Mouse (Mus musculus) NIH3T3 (cell line): ENCODE data around the gene Ndufa11.

Experiments
- DNase-seq: peaks from one replicate; pipeline ENCODE4 v3.0.0-alpha.2; 2012; ENCODE audit warnings: low read depth

Gene Ndufa11

GRCm38 (mm10) chr17:56715914-56716654 lies 1.5 kb upstream of the Ndufa11 start:
- DNase-seq: no peak

DNA sequence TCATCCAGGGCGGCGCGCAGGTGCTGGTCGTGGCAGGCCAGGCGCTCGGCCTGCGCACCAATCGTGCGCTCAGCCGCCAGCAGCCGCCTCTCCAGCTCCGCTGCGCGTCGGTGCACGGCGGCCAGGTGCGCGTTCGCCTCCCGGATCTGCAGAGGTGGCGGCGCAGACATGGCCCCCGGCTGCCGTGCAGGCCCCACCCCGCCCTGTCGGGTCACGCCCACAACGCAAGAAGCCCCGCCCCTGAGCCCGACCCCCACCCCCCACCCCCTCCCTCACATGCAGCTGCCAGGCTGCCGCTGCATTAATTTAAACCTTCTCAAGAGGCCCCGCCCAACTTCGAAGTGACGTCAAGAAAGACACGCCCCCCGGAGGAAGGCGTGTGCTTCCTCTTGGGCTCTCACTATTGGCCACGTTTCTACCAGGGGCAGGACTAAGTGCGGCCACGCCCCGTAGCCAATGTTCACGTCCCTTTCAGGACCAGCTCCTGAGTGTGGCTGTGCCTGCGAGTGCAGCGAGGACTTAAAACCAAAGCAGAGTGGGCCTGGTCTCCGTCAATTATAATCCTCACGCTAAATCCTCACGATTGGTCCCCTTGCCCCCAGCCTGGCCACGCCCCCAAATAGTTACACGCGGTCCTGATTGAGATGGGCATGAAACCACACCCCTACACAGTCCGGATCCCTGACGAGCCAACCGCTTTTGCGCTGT lies 758 bp upstream of the Ndufa11 start:
- DNase-seq: peak; percentile 100

GRCm38 (mm10) chr17:56722441-56722840 lies 4.9 kb downstream of the Ndufa11 start:
- DNase-seq: no peak

DNA sequence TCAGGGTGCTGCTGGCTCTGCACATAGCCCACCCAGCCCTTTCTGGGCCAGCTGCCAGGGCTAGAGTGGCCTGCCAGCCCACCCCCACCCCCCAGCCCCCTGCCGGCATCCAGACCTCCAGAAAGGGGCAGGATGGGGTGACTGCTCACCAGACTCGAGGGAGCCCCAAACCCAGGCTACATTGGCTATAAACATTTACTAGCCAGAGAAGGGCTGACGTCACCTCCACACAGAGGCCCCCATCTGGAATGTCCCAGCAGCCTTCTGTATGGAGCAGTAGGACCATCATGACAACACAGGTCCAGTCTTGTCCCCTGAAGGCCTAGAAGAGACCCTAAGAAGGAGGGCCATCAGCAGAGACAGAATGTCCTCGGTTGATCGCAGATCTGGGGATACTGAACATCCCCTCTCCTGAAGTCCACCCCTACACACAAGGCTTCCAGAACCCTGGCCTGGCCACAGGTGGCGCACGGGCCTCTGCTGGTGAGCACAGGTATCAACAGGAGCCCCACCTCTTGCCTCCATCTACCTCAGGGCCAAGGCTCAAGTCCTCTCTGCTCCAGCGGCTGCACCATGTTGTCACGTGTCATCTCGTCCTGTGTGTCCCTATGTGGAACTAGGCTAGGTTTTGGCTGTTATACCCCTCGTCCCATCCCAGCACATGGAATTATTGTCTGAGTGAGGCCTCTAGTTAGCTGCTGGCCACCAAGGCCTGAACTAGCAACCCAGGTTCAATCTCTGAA lies 6.0 kb downstream of the Ndufa11 start:
- no peak for DNase-seq

GRCm38 (mm10) chr17:56727029-56727649 lies 9.6 kb downstream of the Ndufa11 start:
- DNase-seq: no peak

- no peak for DNase-seq
Measured at GRCm38 (mm10) chr17:56727659-56728058, 10.1 kb downstream of the Ndufa11 start.

DNA sequence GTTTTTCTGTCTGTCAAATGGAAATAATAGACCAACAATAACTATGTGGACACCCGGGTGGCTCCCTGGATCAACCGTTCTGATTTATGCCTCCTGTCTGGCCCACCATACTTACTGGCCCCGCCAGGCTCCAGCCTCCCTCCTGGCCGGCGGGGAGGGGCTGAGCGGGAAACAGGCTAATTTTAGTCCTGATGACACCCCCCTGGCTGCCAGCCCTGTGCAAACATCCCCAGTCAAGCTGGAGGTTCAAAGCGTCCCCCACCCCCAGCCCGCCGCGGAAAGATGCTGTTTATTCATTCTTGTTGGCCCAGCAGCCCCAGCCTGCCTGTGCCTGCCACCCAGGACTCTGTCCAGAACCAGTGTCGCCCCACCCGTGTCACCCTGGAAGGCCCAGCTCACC lies 10.6 kb downstream of the Ndufa11 start:
- peak; percentile 60 for DNase-seq

DNA sequence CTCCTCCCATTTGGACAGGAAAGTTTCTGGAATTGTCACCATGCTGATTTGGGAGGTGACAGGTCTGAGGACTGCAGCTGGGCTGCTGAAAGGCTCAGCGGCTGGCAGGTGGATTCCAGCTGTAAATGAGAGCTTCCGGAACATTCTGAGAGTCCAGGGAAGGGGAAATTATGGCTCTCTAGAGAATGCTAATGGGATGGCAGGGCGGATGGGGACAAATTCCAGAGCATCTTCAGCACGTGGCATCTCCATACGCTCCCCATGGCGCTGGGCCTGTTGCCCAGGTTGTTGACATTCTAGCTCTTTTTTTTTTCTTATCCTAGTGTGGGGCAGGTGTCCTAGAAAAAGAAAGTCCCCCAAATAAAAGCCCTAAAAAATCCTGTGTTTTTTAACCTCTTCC lies 11.6 kb downstream of the Ndufa11 start:
- DNase-seq: no peak

DNA sequence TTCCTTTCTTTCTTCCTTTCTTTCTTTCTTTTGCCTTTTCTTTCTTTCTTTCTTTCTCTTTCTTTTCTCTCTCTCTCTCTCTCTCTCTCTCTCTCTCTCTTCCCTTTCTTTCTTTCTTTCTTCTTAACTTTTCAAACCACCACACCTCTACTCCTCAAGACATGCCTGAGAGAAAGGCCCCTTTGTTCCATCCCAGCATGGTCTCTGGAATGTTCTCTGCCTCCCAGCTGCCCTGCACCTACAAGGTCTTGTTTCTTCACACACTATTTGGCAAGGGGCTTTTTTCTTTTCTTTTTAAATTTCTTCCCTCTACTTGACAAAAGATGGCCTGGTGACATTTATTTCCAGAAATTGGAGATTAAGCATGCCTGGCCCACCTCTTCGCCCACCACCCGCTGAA lies 12.1 kb downstream of the Ndufa11 start:
- no peak for DNase-seq

- DNase-seq: peak; percentile 34
Measured at GRCm38 (mm10) chr17:56736534-56736933, 19.0 kb downstream of the Ndufa11 start.

DNA sequence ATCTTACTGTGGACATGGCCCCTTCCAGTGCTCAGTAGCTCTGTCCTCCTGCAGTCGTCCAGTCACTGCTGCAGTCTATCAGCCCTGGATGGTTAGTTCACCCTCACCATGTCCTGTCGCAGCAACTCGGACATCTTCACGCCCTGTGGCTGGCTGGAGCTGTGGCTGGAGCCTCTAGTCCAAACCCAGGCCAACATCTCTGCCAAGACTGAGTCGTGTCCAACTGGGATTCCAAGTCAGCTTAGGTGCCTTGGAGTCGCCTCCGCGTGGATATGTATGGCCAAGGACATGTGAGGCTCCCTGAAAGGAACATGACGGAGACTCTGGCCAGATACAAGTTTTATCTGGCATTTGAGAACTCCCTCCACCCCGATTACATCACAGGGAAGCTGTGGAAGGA lies 20.7 kb downstream of the Ndufa11 start:
- DNase-seq: no peak

DNA sequence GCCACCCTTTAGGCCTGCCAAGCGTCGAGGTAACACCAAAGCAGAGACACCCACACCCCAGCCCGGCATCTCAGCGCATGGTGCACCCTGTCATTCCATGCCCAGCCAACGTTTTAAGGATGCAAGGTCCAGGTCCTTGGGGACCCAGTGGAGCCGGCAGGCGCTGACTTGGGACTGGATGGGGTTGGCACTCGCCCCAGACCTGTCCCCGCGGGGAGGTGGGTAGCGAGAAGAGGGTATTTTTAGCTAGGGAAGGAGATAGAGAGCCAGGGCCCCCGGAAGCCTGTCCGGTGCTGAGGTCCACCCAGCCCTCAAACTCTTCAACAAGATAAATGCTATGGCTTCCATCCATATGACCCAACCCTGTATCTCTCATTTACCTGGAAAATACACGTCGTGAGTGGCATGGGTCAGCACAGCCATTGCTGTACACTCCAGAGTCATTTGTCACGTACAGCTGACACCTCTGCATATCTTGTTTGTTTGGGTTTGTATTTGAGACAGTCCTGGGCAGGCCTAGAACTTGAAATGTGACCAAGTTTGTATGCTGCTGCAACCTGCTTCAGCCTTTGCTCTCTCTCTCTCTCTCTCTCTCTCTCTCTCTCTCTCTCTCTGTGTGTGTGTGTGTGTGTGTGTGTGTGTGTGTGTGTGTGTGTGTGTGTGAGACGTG lies 22.7 kb downstream of the Ndufa11 start:
- DNase-seq: no peak

DNA sequence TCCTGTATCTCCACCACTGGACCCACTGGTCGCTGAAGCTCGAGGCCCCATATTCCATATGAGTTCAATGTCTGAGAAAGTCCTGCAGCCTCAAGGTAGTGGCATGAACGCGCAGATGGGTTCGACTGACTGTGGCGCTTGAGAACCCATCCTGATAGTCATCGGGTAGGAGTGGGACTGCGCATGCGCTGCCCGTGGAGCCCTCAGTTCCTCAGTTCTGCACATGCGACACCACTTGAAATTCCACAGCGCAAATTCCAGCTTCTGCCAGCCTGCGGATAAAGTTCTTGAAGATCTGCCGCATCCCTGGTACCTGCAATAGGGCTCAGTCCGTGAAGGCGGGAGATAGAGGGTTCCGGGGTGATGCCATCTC lies 23.2 kb downstream of the Ndufa11 start:
- no peak for DNase-seq

DNA sequence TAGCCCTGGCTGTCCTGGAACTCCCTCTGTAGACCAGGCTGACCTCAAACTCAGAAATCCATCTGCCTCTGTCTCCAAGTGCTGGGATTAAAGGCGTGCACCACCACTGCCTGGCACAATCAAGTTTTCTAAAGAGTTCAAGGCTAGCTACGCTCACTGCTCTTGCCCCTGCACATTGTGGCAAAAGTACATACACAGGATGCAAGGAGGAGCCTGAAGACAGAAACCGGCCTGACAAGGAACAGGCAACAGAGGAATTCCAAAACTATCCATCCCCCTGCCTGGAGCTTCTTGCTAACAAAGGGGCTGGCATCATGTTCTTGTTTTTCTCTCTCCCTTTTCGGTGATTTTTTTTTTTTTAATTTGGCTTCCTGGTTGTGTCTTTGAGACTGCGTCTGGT lies 26.6 kb downstream of the Ndufa11 start:
- no peak for DNase-seq

GRCm38 (mm10) chr17:56751404-56752072 lies 34.0 kb downstream of the Ndufa11 start:
- DNase-seq: no peak

- no peak for DNase-seq
Measured at GRCm38 (mm10) chr17:56753452-56753851, 35.9 kb downstream of the Ndufa11 start.

GRCm38 (mm10) chr17:56754271-56755185 lies 37.0 kb downstream of the Ndufa11 start:
- no peak for DNase-seq

DNA sequence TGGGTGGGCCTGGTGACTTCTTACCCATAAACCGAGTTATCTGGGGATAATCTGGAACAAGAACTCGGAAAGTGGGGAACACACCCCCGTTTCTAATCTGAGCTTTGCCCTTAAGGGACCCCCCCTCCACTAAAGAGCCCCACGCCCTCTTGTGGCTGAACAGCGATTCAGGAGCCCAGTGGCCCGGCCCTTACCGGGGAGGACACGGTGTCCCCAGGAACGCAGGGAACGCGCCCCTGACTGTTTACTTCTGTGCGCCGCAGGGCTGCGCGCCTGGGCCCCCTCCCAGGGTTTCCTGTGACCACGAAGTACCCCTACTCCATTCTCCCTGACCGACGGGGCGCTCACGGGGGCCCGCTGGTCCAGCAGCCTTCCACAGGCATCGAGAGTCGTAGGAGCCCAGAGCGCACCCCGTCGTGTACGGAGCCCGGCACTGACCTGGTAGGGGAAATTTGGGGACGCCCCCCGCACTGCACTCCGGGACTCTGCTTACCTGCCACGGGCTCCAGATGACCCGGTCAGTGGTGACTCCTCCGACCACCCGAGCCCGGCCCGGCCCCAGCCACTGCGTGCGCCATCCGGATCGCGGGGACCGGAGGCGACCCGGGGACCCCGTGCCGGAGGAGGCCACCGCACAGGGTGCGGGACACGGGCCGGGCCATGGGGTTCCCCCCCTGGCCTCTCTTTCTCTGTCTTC lies 39.3 kb downstream of the Ndufa11 start:
- DNase-seq: no peak

GRCm38 (mm10) chr17:56757416-56758123 lies 40.0 kb downstream of the Ndufa11 start, which contains the start of gene Nrtn:
TSS of gene Nrtn (minus strand) at chr17:56757530.
- no peak for DNase-seq
